Mouse (Mus musculus) frontal cortex, postnatal 14 days (tissue): ENCODE measurements around the gene Gm49711.
"Not testable (repeated sequence)": the region's sequence is repeated elsewhere in the genome, so short reads cannot be mapped to it uniquely, and the experiment has no call there.

Source experiments
- DNase-seq, 2 experiments: peaks; one replicate each; pipeline ENCODE4 v3.0.0; 2022; ENCODE audit warnings: low spot score in 2 of 2

Gm49711 gene

DNA sequence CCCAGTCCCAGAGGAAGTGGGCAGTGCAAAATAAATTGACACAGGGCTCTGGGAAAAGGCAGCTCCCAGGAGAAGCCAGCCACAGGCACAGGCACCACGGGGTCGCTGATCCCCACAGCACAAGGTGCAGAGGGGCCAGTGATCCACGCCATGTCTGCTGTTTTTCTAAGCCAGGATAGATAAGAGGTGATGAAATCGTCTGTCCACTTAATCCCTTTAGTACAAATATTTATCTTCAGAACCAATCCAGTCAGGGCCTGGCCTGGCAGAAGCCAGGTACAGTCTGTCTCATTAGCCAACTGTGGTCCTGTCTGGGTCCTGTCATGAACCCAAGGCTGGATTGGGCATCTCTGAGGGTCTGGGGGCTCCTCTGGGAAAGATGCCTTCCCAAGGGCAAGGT, 125.4 kb downstream of the Gm49711 start:
- no peak for DNase-seq

DNA sequence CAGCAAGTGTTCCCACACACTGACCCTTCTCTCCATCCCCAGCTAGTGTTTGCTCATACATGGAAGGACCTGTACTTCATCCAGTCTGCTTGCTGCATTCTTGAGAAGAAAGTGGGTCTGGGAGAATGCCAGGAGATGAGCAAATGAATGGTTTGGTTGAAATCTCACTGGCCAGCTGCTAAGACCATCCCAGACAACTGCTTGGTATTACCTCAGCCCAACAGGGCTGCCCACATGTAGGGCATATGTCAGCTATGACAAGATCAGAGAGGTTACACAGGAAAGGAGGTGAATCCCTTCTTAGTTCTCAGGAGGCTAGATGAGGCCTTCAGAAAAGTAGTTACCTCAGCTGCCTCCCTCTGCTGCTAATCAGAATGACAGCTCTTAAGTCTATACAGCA, 132.5 kb downstream of the Gm49711 start:
- no peak for DNase-seq

DNA sequence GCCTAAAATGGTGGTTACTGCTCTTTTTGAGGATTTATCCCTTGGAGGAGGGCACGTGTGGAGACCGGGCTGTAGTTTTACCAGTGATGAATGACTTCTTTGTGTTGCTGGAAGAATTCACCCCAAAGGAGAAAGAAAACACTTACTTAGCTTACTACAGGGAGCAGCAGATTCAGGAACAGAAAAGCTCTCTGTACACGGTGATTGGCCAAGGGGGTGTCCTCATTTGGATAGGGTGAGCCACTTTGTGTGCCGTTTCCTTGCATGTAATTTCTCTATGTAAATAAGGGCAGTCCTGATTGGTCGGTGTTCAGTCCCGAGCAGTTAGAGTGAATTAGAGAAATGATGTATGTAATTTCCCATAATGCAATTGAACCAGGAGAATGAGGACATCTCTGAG, 137.0 kb downstream of the Gm49711 start:
- no peak for DNase-seq

DNA sequence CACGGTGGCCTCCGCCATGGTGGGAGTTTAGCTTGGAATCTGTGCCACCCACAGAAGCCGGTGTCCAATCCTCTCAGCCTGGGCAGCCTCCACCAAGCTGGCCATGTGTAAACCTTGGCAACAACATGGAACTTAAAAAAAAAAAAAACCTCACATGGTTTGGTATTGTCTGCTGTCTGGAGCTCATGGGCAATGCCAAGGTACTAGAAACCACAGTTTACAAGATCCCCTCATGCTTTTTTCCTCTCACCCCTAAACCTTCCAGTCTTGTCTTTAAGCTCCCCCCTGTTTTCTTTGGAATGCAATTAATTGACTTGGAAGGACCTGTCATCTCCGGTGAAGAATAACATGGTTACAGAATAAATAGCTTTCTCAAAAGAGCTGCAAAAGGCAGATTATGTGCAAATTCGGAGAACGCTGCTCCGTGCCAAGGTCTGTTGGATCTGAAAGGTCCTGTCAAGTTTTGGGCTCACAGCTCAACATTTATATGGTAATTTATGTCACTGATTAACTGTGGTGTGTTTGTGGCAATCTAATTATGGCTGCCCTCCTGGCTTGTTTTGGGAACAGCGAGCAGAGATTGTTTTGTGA, 138.7 kb downstream of the Gm49711 start:
- DNase-seq: no peak

DNA sequence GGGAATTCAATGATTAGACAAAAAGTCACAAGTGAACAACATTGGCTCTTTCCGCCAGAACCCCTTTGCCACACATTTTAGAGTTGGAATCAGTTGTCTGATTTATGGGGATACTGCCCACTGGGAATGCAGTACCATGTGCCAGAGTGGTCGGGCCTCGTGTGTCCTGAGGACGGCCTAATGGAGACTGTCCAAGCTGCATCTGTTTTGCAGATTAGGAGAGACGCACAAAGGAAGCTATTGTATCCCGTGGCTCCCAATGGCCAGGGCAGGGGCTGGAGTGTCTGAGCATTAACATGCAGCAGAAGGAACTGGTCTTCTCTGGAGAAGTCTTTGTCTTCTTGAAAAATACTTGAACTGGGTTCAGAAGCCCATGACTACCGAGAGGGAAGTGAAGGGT, 142.5 kb downstream of the Gm49711 start:
- DNase-seq: no peak

DNA sequence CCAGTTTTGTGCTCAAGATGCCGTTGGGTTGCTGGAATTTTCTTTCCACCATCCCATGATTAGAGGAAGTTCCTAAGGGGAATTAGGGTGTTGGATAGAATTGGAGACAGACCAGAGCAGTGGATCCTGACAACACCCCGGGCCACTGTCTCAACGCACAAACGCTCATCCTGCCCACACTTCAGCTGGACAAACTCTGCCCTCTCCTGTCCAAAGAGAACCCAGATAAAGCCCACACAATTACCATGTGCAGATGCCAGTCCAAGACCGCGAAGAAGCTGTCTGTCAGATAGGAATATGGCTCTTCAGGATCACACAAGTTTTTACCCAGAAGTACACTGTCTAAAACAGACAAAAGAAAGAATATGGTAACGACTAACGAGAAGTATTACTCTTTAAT, 145.5 kb downstream of the Gm49711 start:
- DNase-seq: no peak

DNA sequence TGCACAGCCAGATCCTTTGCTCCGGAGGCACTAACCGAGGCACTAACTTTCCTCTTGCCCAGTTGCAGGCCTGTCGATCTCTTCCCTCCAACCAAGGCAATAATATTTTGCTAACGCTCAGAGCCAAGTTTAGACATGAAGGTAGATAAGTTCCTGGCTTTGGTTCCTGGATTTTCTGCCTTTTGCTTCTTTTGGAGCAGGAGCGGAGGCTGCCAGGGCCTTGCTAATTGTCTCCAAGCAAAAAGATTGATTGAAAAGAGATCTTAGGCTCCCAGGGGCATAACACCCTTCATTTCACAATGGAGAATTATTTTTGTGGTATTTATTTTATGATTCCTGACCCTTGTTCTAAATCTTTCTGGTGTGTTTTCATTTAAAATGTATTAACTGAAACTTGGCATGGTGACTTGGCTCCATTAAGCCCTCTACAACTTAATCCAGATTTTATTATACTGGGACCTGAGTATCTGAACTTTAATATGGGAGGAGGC, 151.2 kb downstream of the Gm49711 start:
- DNase-seq: no peak

DNA sequence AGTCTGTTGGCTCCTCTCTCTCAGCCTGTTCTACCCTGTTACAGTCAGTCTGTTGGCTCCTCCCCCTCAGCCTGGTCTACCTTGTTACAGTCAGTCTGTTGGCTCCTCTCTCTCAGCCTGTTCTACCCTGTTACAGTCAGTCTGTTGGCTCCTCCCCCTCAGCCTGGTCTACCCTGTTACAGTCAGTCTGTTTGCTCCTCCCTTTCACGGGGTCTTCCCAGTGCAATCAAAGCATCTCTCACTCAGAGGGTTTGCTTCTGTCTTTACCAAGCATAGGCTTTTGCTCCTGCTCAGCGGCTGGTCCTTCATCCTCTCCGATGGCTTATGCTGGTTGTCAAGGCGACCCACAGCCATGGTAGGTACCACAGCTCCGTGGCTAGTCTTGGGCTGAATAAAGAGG, 152.2 kb downstream of the Gm49711 start:
- not testable (repeated sequence) for DNase-seq

DNA sequence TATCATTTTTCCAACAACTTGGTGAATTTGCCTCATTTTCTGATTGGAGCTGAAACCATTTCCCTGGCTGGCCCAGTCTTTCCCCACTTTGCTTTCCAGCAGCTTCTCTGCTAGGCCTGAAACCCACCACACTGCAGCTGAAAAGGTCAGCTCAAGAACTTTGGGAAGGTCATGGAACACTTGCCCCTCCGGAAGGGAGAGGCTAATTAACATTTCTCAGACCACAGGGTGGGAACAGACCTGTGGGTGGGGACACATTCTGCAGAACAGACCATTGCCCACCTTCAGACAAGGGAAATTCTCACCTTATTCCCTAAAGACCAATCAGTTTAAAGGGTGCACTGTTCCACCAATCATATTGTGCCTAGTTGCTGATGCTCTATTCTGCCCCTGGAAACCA, 155.8 kb downstream of the Gm49711 start:
- not testable (repeated sequence) for DNase-seq

DNA sequence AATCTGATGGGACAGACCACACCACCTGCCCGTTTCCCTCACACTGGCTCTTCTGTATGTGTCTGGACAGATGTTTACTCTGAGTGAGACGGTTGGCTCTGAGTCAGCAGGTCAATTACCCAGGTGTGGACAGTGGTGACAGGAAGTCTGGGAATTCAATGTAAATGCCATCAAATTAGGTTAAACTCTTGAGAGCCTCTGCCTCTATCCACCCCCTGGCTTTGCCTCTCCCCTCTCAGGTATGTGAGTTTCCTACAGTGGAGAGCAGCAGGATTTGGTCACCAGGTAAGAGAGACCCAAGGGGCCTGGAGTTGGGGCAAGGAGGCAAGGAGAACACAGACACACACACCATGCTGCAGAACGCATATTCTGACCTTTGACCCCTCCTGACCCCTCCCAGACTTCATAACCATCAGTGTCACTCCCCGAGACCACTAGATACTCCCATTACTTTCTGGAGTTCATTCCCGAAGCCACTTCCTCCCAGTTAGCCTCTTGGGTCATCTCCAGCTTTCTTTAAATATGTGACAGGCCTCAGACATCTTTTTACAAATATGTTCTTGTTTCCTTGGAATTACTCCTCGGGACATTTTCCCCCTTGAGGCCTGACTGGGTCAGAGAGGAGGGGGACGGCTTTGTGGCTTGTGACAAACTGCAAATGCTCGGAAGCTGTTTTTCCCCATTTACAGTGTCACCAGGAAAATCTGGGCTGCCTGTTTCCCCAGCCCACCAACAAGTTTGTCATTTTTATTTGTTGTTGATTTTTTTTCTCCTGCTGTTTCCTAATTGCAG, 157.7 kb downstream of the Gm49711 start:
- no peak for DNase-seq

DNA sequence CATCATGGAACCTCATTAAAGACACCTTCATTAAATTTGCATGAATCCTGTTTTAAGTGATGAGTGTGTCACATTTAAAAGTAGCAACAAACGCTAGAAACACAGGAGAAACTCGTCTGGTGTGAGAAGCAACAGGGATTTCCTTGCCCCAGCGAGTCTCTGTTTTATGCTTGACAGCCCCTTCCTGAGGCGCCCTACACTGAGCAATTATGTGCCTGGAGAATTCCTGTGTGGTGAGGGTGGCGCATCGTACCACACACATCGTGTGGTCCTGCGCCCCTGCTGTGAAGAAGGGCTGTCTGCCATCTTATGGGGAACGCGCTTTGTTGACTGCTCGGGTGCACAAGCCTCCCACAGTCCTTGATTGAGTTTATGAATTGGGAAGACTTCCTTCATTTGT, 162.6 kb downstream of the Gm49711 start:
- DNase-seq: no peak

DNA sequence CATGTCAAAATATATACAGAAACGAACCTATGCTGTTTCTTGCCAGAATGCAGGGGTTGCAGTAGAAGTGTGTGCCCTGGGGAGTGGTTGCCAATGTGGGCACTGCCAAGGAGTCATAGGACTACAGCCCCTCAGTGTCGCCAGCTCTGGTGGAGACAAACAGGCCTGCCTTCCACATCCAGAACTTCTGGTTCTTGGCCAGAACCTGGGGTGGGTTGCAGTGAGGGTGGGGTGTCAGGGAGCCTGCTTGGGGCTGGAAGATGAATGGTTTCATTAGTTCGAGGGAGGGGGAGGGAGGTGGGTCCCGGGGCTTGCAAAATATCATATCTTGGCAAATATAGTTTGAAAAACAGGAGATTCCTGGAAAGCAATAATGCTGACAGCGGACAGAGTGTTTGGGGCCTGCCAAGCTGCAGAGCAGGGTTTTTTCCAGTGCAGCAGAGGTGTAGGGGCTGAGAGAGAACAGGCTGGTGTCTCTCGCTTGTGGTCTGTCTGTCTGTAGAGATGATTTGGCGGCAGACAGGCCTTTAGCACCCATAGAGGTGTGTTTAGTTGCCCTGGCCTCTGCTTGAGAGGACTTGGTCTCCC, 170.3 kb downstream of the Gm49711 start:
- no peak for DNase-seq

DNA sequence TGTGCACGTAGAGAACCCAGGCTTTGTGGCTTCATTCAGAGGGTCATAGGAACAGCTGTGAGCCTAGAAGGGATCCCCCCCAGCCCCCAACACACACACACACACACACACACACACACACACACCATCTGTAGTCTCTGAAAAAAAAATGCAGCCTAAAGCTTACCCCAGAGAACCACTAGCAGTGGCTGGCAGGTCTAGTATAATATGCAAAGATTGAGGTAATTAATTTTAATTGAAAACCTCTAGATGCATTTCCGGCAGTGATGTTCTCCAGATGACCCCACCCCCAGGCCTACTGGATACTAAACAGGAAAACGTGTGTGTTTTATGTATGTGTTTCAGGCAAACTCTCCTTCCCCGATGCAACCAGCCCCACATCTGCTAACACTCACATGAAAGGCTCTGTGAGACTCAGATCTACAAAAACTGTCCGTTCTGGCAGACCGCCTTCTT, 172.4 kb downstream of the Gm49711 start:
- DNase-seq: no peak

DNA sequence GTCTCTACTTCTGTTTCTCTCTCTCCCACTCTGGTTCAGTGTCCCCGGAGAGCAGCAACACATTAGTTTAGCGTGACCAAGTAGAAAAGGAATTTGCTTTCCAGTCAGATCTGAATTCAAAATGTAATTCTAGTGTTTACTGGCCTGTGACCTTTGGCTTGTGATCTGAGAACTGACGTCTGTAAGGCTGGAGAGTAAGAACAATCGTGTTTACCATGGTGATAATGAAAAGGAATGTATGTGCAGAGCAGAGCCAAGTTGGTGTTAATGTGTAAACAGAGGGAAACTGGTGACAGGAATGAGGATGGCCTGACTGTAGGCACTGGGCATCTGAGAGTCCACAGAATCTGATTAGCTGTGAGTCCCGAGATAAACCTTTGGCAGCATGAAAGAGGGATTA, 176.4 kb downstream of the Gm49711 start:
- DNase-seq: no peak

DNA sequence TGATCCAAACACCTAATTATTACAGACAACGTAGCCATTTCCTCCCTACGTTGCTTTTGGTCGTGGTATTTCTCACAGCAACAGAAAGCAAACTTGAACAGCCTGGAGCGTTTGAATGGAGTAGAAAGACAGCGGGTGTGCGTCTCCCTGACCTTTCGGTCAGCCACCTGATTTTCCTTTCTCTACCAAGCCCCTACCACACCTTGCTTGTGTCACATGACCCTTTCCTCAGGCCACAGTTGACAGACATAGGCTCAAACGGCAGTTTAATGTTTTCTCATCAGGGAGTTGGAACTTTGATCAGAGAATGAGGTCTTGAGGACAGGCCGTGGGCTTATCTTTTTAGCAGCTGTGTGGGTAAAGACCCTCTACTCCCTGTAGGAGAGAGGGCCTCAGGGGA, 177.1 kb downstream of the Gm49711 start:
- DNase-seq: no peak
